Mouse (Mus musculus) forebrain, postnatal 0 days (tissue): ENCODE measurements around the gene Hoxa2. TPM values are rescaled to one million over a fixed set of nuclear protein-coding genes. Genes with fewer than 3 reads are reported as not detected.

Experiments used
- ATAC-seq: fragments of 200-750 bp; cut with Nextera tagmentation; 2 replicates; pipeline ENCODE4 v1.8.0; 2017; ENCODE audit warnings: mild to moderate bottlenecking, moderate library complexity
- DNase-seq: peaks from one replicate; pipeline ENCODE4 v3.0.0-alpha.2; 2015
- H3K27ac ChIP-seq: fragments of 300-500 bp; sonication (generic); 2 replicates; pipeline ENCODE4 v1.5.1; 2014; ENCODE audit warnings: low read depth, mild to moderate bottlenecking, antibody characterized with exemption, low read length, moderate library complexity, mixed read lengths
- H3K27me3 ChIP-seq: fragments of 300-500 bp; sonication (generic); 2 replicates; pipeline ENCODE4 v1.6.1; 2014; ENCODE audit warnings: mild to moderate bottlenecking, low read length, mixed read lengths; ENCODE audit not compliant: insufficient read depth
- H3K36me3 ChIP-seq: fragments of 300-500 bp; sonication (generic); 2 replicates; pipeline ENCODE4 v1.6.1; 2014; ENCODE audit warnings: mild to moderate bottlenecking, moderate library complexity; ENCODE audit not compliant: insufficient read depth
- H3K4me1 ChIP-seq: fragments of 300-500 bp; sonication (generic); 2 replicates; pipeline ENCODE4 v1.6.1; 2014; ENCODE audit warnings: antibody characterized with exemption; ENCODE audit not compliant: insufficient read depth
- H3K4me2 ChIP-seq: fragments of 300-500 bp; sonication (generic); 2 replicates; pipeline ENCODE4 v1.6.1; 2014; ENCODE audit warnings: low read depth, mild to moderate bottlenecking, moderate library complexity
- H3K4me3 ChIP-seq: fragments of 300-500 bp; sonication (generic); 2 replicates; pipeline ENCODE4 v1.5.1; 2014; ENCODE audit warnings: low read depth, low read length, mixed read lengths
- H3K9ac ChIP-seq: fragments of 300-500 bp; sonication (generic); 2 replicates; pipeline ENCODE4 v1.6.1; 2014; ENCODE audit warnings: mild to moderate bottlenecking
- H3K9me3 ChIP-seq: fragments of 300-500 bp; sonication (generic); 2 replicates; pipeline ENCODE4 v1.6.1; 2016; ENCODE audit warnings: low read length
- CTCF ChIP-seq: sonication (generic); IDR thresholded peaks from 2 replicates; pipeline ENCODE4 v1.5.1; 2016; ENCODE audit warnings: antibody characterized with exemption, control low read depth, low read depth
- WGBS: fragments of 180-500 bp; shearing (Covaris S2); extraction: QIAGEN DNeasy Blood & Tissue Kit; methylation state at CpG from one replicate; pipeline ENCODE4 v1.1.7; 2014; 5-methylcytosine and 5-hydroxymethylcytosine counted together
- polyA plus RNA-seq: library from polyadenylated mRNA; unstranded; fragments of >200 nt; fragmentation: Nextera tagmentation; extraction: Ambion mirVana; gene quantifications from 2 replicates; pipeline ENCODE4 v1.2.1, GENCODE M21; 2015
- total RNA-seq: library from RNA; depleted of rRNA; stranded (reverse); fragments of >200 nt; gene quantifications from 2 replicates; pipeline ENCODE4 v1.2.3, GENCODE M21; 2014

Hoxa2 gene
- total and polyA plus RNA-seq, 2 experiments from 2014 or later: not detected

DNA sequence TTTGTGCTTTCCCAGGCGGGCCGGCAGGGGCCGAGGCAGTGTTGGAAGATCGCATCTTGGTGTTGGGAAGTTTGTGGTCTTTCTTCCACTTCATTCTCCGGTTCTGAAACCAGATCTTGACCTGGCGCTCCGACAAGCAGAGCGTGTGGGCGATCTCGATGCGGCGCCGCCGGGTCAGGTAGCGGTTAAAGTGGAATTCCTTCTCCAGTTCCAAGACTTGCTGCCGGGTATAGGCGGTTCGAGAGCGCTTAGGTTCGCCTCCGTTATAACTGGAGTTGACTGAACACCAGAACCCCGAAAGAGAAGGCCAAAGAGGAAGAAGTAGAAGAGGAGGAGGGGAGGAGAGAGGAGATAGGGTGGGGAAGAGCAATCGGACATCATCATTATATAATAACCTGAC is 25.8 kb upstream of the Hoxa2 start:
- ATAC-seq (no peak), DNase-seq (no peak)
- no peak overlapping the region for H3K9ac ChIP-seq
- under 1% methylated on average over 23 of the region's 23 CpGs for WGBS
- peaks cover 99% of the 10 kb centered on the region for H3K27me3 ChIP-seq
- no peak for TF ChIP-seq CTCF
- H3K36me3 ChIP-seq: no peaks in the 10 kb centered on the region
- H3K4me1 ChIP-seq: no peaks in the 10 kb centered on the region
- H3K27ac ChIP-seq: no peak overlapping the region
- H3K4me2 ChIP-seq: no peak overlapping the region
- no peaks in the 10 kb centered on the region for H3K9me3 ChIP-seq
- no peak overlapping the region for H3K4me3 ChIP-seq

DNA sequence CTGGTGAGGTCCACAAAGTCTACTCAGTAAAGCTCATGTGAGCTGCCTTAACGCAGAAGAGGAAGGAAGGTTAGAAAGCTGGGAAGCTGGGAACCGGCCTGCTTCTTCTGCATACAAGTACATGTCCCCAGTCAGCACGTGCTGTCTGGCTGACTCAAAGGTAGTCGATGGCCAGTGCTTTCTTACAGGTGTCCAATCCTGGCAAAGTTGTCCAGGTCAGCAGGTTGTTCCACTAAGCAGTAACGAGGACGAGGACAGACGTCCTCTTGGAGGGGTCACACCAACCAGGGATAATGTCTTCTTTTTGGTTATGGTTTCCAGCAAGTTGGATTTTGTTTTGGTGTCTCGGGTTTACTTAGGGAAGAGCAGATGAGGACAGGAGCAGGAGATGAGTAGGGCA is 25.3 kb upstream of the Hoxa2 start:
- Histone ChIP-seq H3K4me2 (no peak overlapping the region), H3K36me3 (no peaks in the 10 kb centered on the region), H3K4me3 (no peak overlapping the region), H3K9ac (no peak overlapping the region), H3K27ac (no peak overlapping the region), H3K4me1 (no peaks in the 10 kb centered on the region), H3K27me3 (peaks cover 99% of the 10 kb centered on the region), H3K9me3 (no peaks in the 10 kb centered on the region)
- ATAC-seq (no peak), DNase-seq (no peak)
- no peak for TF ChIP-seq CTCF
- 3% methylated on average over 8 of the region's 8 CpGs for WGBS

DNA sequence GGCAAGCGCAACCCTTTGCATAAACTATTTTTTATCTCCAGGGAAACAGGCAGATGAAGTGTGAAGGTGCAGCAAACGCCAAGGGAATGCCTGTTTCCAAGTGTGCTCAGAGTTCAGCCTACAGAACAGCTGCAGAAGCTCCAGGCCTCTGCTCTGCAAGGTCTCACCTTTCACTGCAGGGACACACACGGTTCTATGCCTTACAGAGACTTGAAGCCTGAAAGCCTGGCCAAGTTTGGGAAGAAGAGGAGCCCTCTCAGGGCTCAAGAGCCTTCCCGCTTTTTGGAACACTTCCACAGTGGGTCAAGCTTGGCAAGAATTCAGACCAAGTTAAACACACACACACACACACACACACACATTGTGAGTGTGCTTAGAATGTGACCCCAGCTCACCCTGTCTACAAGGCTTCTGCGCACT is 24.6 kb upstream of the Hoxa2 start:
- Histone ChIP-seq H3K4me3 (no peak overlapping the region), H3K4me2 (no peak overlapping the region)
- WGBS: 5% methylated on average over 5 of the region's 5 CpGs

DNA sequence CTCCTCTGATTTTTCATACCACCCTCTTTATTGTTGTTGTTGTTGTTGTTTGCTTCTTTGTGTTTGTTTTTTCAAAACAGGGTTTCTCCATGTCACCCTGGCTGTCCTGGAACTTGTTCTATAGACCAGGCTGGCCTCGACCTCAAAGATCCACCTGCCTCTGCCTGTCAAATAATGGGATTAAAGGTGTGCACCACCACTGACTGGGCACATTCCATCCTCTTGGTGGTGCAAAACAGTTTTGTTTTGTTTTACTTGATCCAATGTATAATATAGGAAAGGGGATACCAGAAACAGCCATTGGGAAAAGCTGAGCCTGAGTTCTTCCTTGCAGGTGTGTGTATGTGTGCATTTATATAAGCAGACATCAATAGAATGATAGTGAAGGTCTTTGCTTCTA is 21.9 kb upstream of the Hoxa2 start:
- Histone ChIP-seq H3K9me3 (no peaks in the 10 kb centered on the region), H3K4me1 (no peaks in the 10 kb centered on the region), H3K27ac (no peak overlapping the region), H3K4me3 (no peak overlapping the region), H3K9ac (no peak overlapping the region), H3K27me3 (peaks cover 100% of the 10 kb centered on the region), H3K4me2 (no peak overlapping the region), H3K36me3 (no peaks in the 10 kb centered on the region)
- TF ChIP-seq CTCF: no peak
- WGBS: 5% methylated on average over 1 of the region's 1 CpGs
- no peak for DNase-seq
- ATAC-seq: no peak

More for the DNA sequence above, 24.6 kb upstream of the Hoxa2 start:
- no peaks in the 10 kb centered on the region for H3K4me1 ChIP-seq
- H3K27ac ChIP-seq: no peak overlapping the region
- DNase-seq (no peak), ATAC-seq (no peak)
- no peak for TF ChIP-seq CTCF
- H3K9me3 ChIP-seq: no peaks in the 10 kb centered on the region
- H3K27me3 ChIP-seq: peaks cover 99% of the 10 kb centered on the region
- H3K36me3 ChIP-seq: no peaks in the 10 kb centered on the region
- H3K9ac ChIP-seq: no peak overlapping the region

DNA sequence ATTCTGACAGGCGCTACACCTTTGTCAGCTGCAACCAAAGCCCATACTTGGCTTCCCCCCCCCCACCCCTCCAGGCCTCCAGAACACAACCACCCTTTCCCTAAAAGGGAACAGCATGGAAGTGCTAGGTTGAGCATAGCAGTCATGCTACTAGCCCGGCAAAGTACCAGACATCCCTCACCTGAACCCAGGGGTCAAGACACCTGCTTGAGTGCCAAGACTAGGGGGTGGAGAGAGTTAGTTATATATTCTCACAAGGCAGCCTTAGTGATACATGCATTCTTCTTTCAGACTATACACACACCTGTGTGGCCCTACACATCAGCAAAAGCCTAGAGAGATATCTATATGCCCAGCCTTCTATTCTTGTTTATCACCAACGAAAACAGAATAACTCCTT is 21.2 kb upstream of the Hoxa2 start:
- WGBS: 11% methylated on average over 3 of the region's 3 CpGs
- TF ChIP-seq CTCF: no peak
- Histone ChIP-seq H3K36me3 (no peaks in the 10 kb centered on the region), H3K4me1 (no peaks in the 10 kb centered on the region), H3K27ac (no peak overlapping the region), H3K27me3 (peaks cover 100% of the 10 kb centered on the region), H3K9me3 (no peaks in the 10 kb centered on the region), H3K4me2 (no peak overlapping the region), H3K9ac (no peak overlapping the region), H3K4me3 (no peak overlapping the region)
- DNase-seq (no peak), ATAC-seq (no peak)

GRCm38 (mm10) chr6:52185222-52185621 is 20.6 kb upstream of the Hoxa2 start:
- H3K4me2 ChIP-seq: no peak overlapping the region
- ATAC-seq (no peak), DNase-seq (no peak)
- no peaks in the 10 kb centered on the region for H3K36me3 ChIP-seq
- TF ChIP-seq CTCF: no peak
- no peaks in the 10 kb centered on the region for H3K9me3 ChIP-seq
- peaks cover 100% of the 10 kb centered on the region for H3K27me3 ChIP-seq
- 1% methylated on average over 19 of the region's 19 CpGs for WGBS
- no peak overlapping the region for H3K4me3 ChIP-seq
- no peak overlapping the region for H3K27ac ChIP-seq
- H3K4me1 ChIP-seq: no peaks in the 10 kb centered on the region
- no peak overlapping the region for H3K9ac ChIP-seq

- Histone ChIP-seq H3K27ac (no peak overlapping the region), H3K4me1 (no peaks in the 10 kb centered on the region), H3K27me3 (peaks cover 100% of the 10 kb centered on the region), H3K9ac (no peak overlapping the region), H3K4me2 (no peak overlapping the region), H3K36me3 (no peaks in the 10 kb centered on the region), H3K4me3 (no peak overlapping the region), H3K9me3 (no peaks in the 10 kb centered on the region)
- no peak for TF ChIP-seq CTCF
- WGBS: 1% methylated on average over 6 of the region's 6 CpGs
- ATAC-seq (no peak), DNase-seq (no peak)
These were observed 20.0 kb upstream of the Hoxa2 start for GRCm38 (mm10) chr6:52184668-52185067.
